Mouse (Mus musculus): ENCODE data around the gene Blzf1.

Blzf1 gene

DNA sequence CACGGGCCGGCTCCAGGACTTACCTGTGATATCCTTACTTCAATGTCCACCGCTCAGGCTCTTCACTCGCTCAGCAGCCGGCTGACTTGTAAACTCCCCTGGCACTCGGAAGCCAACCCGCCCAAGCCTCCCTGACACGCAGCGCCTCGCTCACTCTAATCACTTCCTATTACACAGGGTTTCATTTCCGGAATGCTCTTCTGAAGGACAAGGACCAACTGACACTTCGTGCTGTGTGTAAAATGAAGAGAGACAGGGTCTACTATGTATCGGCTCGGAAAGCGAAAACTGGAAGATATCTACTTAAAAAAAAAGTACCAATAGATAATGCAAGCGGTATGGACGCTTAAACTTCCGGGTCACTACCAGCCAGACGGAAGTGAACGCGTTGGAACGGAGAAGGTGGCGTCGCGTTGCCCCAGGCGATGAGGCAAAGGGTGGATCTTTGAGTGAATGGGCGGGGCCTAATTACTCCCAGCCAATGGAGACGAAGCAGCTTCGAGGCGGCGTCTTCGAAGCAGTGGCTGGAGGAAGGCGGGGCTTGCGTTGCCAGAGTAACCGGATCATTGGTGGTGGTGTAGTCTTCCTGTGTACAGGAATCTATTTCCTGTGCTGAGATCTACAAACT lies at the start of gene Blzf1:
TSS of gene Blzf1 (minus strand) at position 366 of the 628 bp plus-strand sequence.
- peak; percentile 100 for DNase-seq (ENCODE audit: low spot score)

DNA sequence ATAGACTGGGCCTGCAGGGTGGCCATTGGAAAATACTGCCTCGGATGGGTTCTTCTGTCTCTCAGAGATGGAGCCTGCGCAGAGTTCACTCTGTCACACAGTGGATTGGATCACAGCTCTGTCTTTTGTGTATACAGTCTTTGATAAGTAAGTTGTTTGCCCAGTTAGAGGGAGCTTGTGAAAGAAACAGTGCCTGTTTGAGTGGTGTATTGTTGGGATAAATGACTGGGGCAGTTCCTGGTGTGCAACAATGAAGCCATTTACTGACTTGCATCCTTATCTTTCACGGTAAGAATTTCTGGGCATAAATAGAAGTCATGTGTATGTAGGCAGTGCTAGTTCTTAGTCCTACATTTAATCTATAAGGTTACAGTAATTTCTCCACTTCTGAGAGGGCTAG lies 46.2 kb upstream of the Blzf1 start:
- DNase-seq (ENCODE audit: low spot score), result peak; percentile 3

DNA sequence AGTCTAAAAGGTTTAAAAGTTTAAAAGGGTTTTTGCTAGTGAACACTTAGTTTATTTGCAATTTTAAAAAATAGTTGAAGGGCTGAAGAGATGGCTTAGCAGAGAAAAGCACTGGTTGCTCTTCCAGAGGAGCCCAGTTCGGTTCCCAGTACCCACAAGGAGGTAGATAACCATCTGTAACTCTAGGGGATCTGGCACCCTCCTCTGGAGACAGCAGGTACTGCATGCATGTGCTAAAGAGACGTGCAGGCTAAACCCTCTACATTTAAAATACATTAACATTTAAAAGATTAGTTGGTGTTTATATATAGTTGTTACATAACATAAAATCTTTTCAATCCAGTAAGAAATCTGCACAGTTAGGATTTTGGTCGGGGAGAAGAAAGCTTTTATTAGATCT lies 34.9 kb upstream of the Blzf1 start:
- no peak for DNase-seq (ENCODE audit: low spot score)

DNA sequence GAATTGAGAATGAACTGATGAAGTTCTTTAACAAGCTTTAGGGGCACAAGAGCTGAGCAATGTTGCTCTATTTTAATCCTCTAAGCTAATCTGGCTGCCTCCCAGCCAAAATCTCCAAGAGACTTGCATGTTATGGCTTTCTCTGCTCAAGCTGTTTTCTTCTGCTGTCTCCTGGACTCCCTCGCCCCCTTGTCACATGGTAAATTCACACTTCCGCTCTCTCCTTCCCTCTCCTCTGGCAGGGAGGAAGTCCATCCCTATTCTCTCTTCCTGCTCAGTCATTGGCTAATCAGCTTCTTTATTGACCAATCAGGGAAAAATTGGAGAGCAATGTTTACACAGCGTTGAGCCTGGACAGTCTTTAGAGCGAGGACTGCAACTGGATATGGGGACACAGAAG lies 28.6 kb upstream of the Blzf1 start:
- DNase-seq (ENCODE audit: low spot score), result no peak

DNA sequence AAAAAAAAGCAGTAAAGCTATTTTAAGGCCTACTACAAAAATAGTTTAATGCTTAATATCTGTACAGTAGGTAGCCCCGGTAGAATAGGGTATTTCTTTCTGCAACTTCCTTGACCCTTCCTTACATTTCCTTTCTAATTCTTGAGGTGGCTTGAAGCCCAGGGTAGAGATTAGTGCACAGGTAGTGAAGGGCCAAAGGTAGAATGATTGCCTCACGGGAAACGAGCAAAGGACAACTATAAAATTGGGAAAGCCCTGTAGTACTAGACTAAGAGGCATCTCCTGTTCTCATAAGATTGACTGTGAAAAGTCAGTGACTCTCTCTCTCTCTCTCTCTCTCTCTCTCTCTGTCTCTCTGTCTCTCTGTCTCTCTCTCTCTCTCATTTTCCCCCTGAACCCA lies 28.1 kb upstream of the Blzf1 start:
- no peak for DNase-seq (ENCODE audit: low spot score)

DNA sequence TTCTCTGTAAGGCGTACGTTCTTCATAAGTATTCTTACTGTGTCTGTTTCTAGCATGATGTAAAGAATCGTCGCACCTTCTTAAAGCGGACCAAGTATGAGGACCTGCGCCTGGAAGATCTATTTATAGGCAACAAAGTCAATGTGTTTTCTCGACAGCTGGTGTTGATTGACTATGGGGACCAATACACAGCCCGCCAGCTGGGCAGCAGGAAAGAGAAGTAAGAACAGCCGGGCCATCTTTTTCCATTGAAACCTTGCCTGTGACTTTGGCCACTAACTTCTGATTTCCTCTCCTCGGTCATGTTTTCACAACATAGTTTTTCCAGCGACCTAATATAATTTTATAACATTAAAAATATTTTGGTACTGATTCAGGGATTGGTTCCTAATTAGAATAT lies 25.3 kb upstream of the Blzf1 start:
- no peak for DNase-seq (ENCODE audit: low spot score)

DNA sequence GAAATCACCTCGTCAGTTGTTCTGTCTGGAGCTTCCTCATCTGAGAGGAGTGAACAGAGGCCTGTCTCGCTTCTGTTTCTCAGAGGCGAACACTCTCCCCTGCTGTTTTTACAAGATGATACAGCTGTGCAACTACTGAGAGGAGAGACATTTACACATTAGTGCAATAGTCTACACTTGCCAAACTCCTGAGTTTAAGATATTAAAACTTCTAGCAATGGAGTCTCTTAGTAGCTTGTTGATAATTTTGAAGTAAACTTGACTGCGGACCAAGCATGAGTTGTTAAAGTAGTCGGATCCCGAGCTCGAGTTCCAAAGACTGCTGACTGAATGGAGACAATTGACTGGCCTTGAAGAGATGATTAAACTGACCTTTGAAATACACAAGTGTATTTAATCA lies 20.5 kb upstream of the Blzf1 start:
- DNase-seq (ENCODE audit: low spot score), result no peak

DNA sequence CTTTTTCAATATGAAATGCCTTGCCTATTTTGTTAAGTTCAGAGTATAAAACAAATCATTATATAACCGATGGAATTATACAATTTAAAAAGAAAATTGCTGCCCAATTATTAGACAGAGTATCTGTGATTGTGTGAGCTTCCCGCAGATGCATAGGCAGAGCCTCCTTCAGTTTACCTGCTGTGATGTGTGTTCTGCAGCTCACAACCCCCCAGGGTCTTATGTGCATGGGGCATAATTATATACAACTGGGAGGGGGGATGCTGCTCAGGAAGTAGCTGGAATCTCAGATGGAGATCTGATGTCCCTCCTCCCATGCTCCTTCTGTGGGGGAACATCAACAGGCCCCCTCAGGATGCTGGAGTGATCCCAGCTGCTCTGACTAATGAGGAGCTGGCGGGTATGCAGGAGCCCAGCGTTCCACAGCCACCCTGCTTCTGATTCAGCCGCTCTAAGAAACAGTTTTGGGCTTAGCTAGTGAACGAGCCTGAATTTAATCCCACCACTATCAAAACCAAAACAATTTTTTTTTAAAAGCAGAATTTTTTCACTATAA lies 19.4 kb upstream of the Blzf1 start:
- no peak for DNase-seq (ENCODE audit: low spot score)

DNA sequence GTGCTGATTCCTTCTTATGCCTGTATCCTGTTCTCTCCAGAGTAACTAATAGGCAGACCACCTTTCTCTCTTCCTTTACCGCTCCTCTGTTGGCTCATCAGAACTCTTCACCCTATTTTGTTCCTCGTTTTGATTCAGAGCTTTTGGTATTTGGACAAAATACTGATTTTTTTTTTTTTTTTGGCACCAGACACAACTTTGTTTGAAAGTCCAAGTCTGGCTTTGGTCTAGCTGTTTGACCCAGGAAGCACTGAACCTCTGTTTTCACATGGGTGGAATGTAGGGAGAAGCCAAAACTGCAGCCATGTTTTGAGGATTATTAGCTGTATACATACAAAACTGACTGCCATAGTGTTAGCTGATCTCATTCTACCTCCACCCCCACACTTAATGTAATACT lies 17.6 kb upstream of the Blzf1 start:
- no peak for DNase-seq (ENCODE audit: low spot score)

DNA sequence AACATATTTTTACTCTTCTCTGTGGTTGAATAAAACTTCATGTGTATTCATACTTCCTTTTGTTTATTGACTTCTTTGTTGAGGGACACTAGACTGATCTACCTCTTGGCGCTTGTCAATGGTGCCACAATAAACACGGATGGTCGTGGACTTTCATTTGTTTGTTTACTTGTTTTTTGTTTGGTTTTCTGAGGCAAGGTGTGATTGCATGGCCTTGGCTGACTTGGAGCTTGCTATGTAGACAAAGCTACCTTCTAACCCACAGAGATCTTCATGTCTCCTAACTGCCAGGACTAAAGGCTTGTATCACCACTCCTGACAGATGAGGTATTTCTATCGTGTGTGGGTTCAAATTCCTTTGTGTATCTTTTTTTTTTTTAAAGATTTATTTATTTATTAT lies 16.9 kb upstream of the Blzf1 start:
- DNase-seq (ENCODE audit: low spot score), result no peak

DNA sequence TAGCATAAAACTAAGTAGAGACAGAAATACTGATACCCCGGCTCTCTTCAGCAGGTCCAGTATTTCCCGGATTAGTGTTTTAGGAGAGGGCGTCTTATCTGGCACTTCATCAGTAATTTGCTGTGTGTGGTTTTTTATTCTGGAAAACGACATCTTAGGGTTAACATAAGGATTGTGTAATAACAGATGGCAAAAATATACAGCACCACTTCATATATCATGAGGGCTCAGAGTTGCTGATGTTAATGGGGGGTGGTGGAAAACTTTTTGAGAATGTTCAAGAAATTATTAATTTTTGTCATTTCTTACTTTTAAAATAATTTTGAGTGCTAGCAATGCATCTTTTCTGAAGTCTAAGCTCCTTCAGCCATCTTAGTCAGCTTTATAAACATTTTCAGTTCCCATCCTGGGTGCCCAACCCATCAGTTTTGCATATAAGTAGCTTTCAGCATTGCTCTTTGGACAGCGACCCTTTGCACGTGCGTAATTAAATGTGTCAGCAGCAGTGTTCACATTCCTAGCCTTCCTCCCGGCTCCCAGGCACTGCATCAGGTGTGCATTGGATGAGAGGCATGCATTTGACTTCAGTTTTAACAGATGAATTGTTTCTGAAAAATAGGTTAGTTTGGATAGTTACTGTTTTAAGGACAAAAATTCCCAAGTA lies 15.8 kb upstream of the Blzf1 start:
- DNase-seq (ENCODE audit: low spot score), result no peak

DNA sequence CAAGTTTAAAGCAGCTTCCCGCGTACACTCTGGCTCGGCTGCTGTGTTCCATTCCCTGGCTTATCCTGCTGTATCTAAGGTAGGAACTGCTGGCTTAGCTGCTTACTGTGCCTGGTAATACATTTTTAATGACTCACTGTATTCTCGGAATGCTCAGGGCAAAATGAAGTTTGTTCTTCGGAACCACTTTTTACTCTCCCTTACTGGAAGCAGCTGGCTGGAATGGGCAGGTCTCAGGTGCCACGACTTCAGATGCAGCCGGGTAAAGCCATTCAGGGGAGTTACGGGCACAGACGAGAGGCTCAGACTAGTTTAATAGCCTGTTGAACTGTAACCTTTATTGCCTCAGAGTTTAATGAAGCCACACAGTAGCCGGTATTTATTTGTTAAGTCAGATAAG lies 14.1 kb upstream of the Blzf1 start:
- DNase-seq (ENCODE audit: low spot score), result no peak

DNA sequence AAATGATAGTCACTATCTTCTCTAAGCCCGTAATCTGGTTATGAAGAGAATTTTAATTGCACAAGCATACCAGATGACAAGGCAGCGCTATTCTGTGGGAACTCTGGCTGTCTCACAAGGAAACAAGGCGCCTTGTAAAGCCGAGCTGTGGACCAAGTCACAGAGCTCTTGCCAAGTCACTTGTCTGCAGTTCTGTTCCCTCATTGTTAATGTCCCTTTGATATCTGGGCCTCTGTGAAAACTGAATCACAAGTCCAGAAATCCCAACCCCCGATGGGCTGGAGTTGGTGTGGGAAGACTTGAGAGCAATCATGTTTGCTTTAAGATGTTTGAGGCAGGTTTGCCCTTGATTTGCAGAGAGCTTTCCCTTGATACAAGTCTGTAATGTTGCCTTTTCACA lies 13.4 kb upstream of the Blzf1 start:
- no peak for DNase-seq (ENCODE audit: low spot score)

DNA sequence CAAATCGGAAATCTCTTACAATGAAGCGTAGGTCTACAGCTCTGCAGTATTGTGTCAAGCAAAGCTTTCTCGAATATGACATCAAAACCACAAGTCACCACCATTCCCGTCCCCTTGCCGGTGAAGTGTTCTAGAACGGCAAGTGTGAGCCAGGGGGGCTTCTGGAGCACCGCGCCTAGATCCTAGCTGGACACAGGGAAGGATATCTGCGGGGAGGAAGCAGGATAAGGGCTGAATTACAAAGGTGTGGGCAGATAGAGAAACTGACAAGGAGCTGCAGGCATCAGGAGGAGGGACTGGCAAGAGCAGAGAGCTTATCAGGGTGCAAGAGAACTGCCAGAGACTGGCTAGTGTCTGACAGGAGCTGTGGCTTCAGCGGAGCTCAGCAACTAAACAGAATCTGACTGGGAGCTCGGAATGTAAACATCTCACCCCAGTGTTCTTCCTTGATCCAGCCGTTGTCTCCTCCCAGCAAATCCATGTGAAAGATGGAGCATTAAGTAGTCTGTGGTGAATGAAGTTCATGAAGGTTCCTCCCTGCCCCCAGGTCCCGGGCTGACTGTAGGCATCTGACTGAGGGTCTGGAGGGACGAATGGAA lies 12.4 kb upstream of the Blzf1 start:
- DNase-seq (ENCODE audit: low spot score), result no peak

DNA sequence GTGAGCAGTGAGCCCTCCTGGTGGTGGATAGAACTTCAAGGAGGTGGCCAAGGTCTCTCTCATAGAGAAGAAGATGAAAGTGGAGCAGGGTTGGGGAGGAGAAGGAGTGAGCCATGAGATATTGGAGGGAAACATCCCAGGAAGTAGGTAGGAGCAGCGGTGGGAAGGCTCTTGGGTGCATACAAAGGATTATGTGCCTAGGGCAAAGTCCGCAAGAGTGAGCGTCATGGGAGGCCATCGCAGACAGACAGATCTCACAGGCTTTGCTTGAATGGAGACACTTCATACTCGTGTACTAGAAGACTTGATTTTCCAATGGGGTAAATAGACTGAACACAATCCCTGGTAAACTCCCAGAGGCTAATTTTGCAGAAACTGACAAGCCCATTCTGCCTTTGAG lies 11.2 kb upstream of the Blzf1 start:
- DNase-seq (ENCODE audit: low spot score), result no peak

DNA sequence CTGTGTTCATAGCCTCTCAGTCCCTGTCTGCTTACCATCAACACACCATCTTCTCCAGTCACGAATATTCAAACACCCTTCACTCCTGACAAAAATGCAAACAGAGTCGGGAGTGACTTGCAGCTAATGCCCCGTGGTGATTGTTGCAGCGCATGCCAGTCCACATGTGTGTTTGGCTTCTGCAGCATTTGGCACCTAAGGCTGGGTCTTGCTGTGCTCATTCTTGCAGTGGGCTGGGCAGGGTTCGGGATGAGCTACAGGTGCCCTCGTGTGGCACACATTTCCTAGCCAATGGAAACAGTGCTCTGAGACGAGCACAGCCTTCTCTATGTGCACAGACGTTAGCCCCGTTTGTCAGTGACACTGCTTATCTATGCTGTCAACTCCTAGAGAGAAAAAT lies 10.0 kb upstream of the Blzf1 start:
- DNase-seq (ENCODE audit: low spot score), result no peak

DNA sequence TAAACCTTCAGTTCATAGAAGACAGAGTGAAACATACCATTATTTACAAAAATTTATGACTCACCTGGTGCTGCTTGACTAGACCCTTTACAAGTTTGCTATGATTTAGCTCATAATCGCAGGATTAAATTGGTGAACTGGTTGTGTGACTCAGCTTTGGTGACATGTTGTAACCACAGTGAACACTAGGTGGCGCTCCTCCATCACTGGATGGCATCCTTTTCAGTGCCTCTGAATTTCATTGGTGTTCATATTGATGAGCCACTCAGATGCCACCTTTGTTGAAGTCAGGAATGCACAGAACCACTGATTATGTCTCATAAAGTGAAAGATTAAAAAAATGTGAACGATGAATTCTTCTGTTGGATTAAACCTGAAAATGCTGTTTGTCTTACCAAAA lies 9.4 kb upstream of the Blzf1 start:
- DNase-seq (ENCODE audit: low spot score), result peak; percentile 86

DNA sequence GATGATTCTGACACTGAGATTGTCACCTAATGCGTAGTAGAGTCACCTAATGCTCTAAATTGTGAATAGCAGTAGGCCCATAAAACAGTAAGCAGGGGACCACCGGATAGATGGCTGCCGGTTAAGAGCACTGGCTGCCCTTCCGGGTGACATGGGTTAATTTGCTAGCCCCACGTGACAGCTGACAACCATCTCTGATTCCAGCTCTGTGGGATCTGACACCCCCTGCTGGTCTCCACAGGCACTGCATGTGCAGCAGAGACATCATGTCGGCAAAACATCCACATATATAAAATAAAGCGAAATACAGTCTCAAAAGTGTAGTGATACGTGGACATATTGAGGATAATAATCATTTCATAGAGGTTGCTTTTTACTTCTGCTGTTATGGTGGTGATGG lies 8.0 kb upstream of the Blzf1 start:
- peak; percentile 42 for DNase-seq (ENCODE audit: low spot score)

DNA sequence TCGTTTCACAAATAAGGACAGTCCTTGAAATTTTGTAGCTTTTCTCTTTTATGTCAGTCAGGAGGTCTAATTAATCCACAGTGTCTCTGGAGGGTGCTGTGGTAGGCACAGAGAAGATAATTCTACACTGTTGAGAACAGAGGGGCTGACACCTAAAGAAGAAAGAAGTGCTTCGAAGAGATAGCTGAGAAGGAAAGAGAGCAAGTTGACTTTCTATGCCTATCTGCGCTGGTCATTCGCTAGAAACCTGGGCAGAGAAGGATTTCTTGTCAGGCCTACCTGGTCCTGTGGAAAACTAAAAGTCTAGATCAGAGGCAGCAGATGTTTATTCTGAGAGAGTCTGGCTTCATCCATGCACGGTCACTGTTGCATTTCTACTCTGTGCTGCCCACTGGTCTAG lies 6.8 kb upstream of the Blzf1 start:
- no peak for DNase-seq (ENCODE audit: low spot score)

DNA sequence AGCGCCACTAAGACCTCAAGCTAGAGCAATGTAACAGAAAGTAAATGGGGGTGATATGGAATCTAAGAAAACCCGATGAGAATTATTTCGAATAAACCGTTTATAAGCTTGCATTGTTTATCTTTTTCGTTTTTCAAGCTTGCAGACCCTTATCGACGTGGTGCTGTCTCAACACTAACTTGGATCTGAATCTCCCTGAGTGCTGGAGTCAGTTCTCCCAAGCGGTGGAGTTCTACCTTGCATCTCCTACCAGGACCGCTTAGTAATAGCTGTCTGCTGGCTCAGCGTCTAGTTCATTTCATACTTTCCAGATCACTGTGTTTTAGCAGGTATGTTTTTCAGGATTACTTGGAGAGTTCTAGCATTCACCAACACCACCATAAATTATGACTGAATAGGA lies 633 bp upstream of the Blzf1 start:
- no peak for DNase-seq (ENCODE audit: low spot score)

DNA sequence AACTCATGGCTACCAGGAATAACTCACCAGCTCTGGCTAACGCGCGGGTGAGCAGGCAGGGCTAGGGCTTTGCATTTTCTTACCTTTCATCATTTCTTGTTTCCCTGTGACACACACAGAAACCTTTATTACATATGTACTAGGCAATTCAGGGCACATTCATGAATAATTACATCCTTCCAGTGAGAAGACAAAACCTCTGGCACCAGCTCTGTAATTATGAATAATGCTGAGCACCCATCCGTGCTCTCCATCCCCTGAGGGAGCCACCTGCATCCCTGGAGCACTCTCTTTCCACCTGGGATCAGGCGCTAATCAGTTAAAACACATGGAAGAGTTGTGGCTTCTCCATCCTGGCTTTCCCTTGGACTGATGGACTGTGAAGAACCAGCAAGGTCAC lies 3.5 kb downstream of the Blzf1 start, which contains the start of gene Nme7:
TSS of gene Nme7 (plus strand) at position 301 of the 400 bp plus-strand sequence.
- DNase-seq (ENCODE audit: low spot score), result no peak

DNA sequence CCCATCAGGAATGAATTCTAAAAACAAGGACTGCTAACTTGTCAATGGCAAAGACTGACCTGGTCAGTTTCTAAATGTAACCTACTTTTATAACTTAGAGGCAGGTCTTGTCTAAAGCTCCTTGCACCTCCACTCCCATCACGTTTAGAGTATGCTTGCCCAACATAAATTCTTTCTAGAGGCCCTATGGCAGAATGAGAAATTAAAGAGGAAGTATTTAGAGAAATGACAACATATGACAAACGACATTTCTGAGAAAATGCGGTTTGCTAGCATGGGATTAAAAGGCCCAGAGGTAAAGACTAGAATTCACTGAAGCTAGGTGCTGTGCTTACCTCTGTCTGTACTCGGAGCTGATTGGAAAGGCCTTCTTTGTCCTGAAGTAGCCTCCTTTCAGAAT lies 5.3 kb downstream of the Blzf1 start:
- no peak for DNase-seq (ENCODE audit: low spot score)

DNA sequence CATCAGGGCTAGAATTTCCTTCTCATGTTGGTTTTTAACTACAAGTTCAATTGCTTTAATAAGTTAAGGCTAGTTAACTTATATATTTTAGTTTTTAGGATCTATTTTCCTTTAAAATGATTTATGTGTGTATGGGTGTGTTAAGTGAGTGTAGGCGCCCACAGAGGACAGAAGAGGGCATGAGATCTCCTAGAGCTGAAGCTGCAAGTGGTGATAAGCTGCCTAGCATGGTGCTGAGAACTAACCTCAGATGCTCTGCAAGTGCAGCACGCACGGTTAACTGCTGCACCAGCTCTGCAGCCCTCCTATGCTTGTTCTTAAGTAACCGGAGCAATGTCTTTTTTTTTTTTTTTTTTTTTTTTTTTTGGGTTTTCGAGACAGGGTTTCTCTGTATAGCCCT lies 10.8 kb downstream of the Blzf1 start:
- DNase-seq (ENCODE audit: low spot score), result no peak

DNA sequence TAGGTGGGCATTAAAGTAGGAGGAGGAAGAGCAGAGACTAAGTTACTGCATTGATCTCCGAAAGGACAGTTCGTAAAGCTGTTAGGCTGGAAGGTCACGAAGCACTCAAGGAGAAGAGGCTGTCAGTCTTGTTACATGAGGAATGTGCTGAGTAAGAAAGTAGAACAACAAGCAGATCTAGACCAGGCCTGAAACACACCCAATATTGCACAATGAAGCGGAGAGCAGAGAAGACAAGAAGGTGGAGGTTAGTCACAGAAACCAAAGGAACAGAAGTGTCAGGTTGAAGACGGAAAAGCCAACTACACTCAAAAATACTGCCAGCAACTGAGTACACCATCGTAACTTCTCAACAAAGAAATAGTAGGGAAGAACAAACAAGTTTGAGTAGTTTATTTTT lies 13.2 kb downstream of the Blzf1 start:
- no peak for DNase-seq (ENCODE audit: low spot score)
